Mouse (Mus musculus): ENCODE results near the gene Ift81.
"Not testable (repeated sequence)": the region's sequence is repeated elsewhere in the genome, so short reads cannot be mapped to it uniquely, and the experiment has no call there.

GRCm38 (mm10) chr5:122647952-122648374, 33.6 kb upstream of the Ift81 start:
- TF ChIP-seq CHD2 (IDR thresholded peaks at IDR 0.05; ENCODE audit: low read depth, low read length); HCFC1 (IDR thresholded peaks at IDR 0.05; ENCODE audit: borderline replicate concordance, insufficient read depth, low read length); ZC3H11A (IDR thresholded peaks at IDR 0.05; ENCODE audit: borderline replicate concordance, low read depth, low read length); ZNF384 (IDR thresholded peaks at IDR 0.05; ENCODE audit: low read depth, low read length): not testable (repeated sequence)
